Mouse (Mus musculus): ENCODE measurements at regions not wholly inside any gene's neighbourhood (a gene's known extent, or its start where the extent isn't known, plus 50 kb on each side); places are given as distances from the start of the nearest gene placed in this dataset.
A peak's percentile ranks its signal among the peaks of the same experiment; 100 is the strongest.

DNA sequence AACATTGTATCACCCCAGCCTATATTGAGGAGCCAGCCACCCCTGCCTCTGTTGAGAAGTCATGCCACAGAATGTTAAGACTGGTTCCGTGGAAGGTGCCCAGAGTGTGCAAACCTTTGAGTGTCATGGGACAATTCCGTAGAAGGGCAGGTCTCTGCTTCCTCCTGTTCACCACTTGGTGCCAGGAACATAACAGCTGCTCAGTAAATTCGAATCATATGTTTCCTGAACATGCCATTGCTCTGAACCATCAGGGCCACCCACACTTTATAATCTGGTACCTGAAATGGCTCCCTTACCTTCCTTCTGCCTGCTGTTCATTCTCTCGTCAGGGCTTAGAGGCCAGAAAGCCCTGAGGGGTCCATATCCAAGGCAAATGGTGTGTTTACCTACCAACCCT, 273.0 kb upstream of the 4930535I16Rik start:
- DNase-seq (ENCODE audit: low read depth, low spot score), result no peak
- Histone ChIP-seq H3K27me3 (ENCODE audit: control insufficient read depth, insufficient read depth, low read length, poor library complexity, severe bottlenecking) (no peaks in the 10 kb centered on the region), H3K36me3 (ENCODE audit: control insufficient read depth, insufficient read depth, low read length, poor library complexity, severe bottlenecking) (no peaks in the 10 kb centered on the region)

DNA sequence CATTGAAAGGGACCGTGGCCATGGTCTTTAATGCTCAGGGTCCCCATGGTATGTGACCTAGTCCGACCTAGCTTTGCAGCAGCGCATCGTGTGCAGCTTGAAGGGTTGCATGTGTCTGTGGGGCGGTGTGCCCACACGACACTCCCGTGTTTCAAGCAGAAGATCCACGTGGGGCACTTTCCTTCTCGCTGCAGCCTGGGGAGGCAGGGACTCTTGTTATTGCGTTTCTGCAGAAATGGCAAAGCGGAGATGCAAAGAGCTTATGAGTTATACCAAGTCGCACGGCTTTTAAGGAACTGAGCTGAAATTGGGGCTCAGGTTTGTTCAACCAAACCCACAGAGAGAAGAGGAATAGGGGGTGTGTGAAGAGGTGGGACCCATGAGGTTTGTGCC, 272.2 kb upstream of the 4930535I16Rik start:
- no peak for DNase-seq (ENCODE audit: low read depth, low spot score)

DNA sequence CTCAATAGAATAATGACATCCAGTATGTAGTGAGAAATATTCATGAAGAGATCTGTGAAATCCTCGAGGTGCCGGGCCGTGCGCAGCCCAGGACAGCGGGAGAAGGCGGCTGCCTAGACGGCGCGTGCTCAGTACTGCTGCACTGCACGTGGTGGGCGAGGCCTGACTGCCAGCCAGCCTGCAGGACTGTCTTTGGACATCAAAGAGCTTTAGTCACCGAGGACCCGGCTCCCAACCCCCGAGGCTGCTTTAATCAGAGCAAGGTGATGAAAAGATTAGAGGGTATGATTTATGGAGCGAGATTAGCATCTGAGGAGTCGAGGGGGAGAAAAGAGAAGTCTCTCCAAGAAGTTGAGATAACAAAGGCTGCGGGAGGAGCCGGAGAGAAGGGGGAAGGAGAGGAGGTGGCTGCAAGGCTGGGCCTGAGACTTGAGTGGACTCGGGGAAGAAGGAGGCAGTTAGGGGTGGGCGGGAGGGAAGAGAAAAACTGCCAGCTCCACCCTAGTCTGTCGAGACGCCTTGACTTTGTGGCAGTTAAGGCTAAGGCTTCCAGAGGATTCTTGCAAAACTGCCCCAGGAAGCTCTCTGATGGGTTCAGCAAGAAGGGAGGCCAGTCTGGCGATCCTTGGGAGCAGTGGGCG, 271.6 kb upstream of the 4930535I16Rik start:
- H3K27me3 ChIP-seq (ENCODE audit: control insufficient read depth, insufficient read depth, low read length, poor library complexity, severe bottlenecking), result no peaks in the 10 kb centered on the region
- no peak for DNase-seq (ENCODE audit: low read depth, low spot score)
- no peaks in the 10 kb centered on the region for H3K36me3 ChIP-seq (ENCODE audit: control insufficient read depth, insufficient read depth, low read length, poor library complexity, severe bottlenecking)

More for the DNA sequence above, 272.2 kb upstream of the 4930535I16Rik start:
- Histone ChIP-seq H3K27me3 (ENCODE audit: control insufficient read depth, insufficient read depth, low read length, poor library complexity, severe bottlenecking) (no peaks in the 10 kb centered on the region), H3K36me3 (ENCODE audit: control insufficient read depth, insufficient read depth, low read length, poor library complexity, severe bottlenecking) (no peaks in the 10 kb centered on the region)

DNA sequence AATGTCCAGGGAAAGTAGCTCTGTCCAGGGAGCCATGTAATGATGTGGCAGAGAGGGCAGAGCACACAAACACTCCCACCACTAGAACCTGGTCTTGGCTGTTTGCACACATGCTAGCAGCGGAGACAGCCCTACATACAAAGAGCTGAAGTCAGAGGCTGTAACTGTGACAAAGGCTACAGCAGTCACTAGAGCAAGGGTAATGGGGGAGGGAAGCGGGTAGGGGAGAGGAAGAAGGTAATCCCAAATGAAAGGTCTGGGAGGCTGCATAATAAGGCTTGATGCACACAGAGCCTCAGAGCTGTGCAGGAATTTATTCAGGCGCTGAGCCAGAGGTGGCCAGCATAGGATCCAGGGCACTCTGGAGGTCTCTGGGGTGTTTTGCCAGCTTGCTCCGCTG, 269.3 kb upstream of the 4930535I16Rik start:
- H3K27me3 ChIP-seq (ENCODE audit: control insufficient read depth, insufficient read depth, low read length, poor library complexity, severe bottlenecking), result no peaks in the 10 kb centered on the region
- H3K36me3 ChIP-seq (ENCODE audit: control insufficient read depth, insufficient read depth, low read length, poor library complexity, severe bottlenecking), result no peaks in the 10 kb centered on the region
- DNase-seq (ENCODE audit: low read depth, low spot score), result no peak

DNA sequence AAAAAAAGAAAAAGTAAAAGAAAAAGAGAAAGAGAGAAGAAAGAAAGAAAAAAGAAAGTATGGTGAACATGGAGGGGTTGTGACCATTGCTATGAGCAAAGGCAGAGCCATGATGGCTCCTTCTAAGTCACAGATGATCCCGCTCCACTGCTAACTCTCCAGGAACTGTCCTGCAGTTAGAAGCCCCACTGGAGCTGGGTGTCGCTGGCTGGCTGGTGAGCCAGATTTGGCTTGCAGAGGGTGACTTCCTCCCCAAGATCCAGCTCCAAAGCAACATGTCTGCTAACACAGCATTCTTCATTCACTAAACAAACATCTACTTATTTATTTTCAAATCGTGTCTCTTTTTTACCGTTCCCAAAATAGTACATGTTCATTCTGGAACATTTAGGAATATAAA, 263.5 kb upstream of the 4930535I16Rik start:
- no peaks in the 10 kb centered on the region for H3K36me3 ChIP-seq (ENCODE audit: control insufficient read depth, insufficient read depth, low read length, poor library complexity, severe bottlenecking)
- no peaks in the 10 kb centered on the region for H3K27me3 ChIP-seq (ENCODE audit: control insufficient read depth, insufficient read depth, low read length, poor library complexity, severe bottlenecking)
- no peak for DNase-seq (ENCODE audit: low read depth, low spot score)

DNA sequence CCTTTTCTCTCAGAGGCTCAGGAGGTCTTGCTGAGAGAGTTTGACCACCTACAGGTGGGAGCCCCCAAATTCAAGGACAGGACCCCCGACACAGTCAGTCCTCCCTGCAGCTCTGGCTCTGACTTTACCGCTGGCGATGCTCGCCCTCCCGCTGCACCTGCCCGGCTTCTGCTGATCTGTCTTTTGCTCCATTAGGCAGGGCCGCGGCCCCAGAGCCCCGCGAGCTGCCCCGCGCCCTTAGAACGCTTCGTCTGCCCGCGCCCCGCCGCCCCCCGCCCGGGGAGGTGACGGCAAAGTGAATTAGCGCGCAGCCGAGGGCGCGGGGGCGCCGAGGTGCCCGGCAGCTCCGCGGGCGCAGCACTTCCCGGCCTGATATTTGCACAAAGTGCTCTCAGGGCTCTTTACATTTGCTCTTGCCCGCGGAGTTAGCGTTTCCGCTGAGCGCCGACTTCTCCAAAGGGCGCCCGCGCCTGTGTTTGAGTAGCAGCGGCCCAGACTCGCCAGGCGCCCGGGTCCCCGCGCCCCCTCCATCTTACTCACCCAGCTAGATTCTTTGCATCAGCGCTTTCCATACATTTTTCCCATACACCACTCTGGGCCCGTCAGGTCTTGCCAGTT, 260.7 kb upstream of the 4930535I16Rik start:
- Histone ChIP-seq H3K27me3 (ENCODE audit: control insufficient read depth, insufficient read depth, low read length, poor library complexity, severe bottlenecking) (no peaks in the 10 kb centered on the region), H3K36me3 (ENCODE audit: control insufficient read depth, insufficient read depth, low read length, poor library complexity, severe bottlenecking) (no peaks in the 10 kb centered on the region)
- DNase-seq (ENCODE audit: low read depth, low spot score), result no peak

DNA sequence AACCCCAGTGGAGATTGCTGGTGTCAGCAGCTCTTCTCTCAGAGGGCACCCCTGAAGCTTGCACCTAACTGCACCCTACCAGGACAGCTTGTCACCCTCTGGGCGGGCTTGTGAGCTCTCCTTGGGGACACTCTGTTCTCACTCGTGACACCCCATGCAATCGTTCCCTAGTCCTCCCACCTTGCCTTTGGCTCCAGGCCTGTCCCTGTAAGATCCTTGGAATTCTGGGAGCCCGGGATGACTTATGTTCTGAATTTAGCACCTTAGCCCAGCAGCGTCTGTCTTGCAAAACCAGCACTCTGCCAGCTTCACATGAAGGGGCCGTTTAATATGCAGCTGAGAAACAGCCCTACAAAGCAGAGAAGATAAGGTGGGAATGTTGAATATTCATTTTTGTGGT, 257.7 kb upstream of the 4930535I16Rik start:
- H3K27me3 ChIP-seq (ENCODE audit: control insufficient read depth, insufficient read depth, low read length, poor library complexity, severe bottlenecking), result no peaks in the 10 kb centered on the region
- no peaks in the 10 kb centered on the region for H3K36me3 ChIP-seq (ENCODE audit: control insufficient read depth, insufficient read depth, low read length, poor library complexity, severe bottlenecking)
- no peak for DNase-seq (ENCODE audit: low read depth, low spot score)

DNA sequence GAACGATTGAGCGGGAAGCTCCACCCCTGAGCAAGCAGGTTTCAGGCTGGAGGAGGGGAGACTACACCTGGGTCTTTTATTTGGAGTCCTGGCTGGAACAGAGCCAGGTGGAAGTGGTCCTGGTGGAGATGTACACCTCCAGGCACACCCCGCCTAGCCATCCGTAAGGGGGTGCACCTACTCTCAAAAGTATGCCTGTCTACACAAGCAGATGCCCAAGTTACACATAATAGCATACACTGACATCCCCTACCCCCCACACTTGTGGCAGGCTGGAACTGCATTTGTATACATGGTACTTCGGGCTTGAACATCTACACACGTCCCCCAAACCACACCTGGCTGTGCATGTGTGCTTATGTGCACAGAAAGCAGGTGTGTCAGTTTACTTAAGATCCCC, 236.8 kb upstream of the 4930535I16Rik start:
- Histone ChIP-seq H3K36me3 (ENCODE audit: control insufficient read depth, insufficient read depth, low read length, poor library complexity, severe bottlenecking) (no peaks in the 10 kb centered on the region), H3K27me3 (ENCODE audit: control insufficient read depth, insufficient read depth, low read length, poor library complexity, severe bottlenecking) (peaks cover 2% of the 10 kb centered on the region; the same call in 1 of the 2 replicates)
- DNase-seq (ENCODE audit: low read depth, low spot score), result no peak

DNA sequence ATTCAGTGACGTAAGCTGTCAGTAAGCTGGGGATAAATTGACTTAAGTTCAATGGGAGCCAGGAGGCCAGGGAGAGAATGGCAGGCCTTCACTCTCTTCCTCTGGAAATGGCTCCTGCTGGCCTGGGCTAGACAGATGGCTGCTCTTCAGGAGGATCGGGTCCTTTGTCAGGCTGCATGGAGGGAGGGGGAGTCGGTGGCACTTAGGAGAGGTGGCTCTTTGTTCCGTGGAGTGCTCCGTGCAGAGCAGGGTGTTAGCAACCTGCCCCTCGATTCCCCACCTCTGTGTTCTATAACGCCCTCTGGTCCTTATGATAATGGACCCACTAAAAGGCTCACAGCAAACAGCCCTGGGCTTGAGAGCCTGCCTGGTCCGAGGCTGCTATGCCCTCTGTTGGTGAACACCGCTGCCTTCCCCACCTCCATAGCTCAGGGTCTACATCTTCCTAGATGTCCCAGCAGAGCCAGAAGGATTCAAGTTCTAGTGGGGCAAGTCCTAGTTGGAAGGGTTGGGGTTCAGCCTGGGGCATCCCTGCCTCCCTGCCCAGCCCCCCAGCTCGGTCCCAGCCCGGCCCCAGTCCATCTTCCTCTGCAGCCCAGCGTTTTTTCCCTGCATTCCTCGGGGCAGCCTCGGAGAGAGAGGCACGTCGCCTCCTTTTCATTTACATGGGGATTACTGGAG, 232.1 kb upstream of the 4930535I16Rik start:
- H3K36me3 ChIP-seq (ENCODE audit: control insufficient read depth, insufficient read depth, low read length, poor library complexity, severe bottlenecking), result no peaks in the 10 kb centered on the region
- peaks cover 2% of the 10 kb centered on the region; the same call in 1 of the 2 replicates for H3K27me3 ChIP-seq (ENCODE audit: control insufficient read depth, insufficient read depth, low read length, poor library complexity, severe bottlenecking)
- DNase-seq (ENCODE audit: low read depth, low spot score), result no peak

DNA sequence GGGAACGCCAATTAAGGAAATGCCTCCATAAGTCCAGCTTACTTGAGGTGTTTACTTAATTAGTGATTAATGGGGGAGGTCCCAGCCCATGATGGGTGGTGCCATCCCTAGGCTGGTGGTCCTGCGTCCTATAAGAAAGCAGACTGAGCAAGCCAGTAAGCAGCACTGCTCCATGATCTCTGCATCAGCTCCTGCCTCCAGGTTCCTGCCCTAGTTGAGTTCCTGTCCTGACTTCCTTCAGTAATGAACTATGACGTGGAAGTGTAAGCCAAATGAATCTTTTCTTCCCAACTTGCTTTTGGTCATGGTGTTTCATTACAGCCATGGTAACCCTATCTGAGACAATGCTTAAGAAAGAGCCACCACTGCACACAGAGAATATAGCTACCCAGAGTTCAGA, 231.2 kb upstream of the 4930535I16Rik start:
- H3K27me3 ChIP-seq (ENCODE audit: control insufficient read depth, insufficient read depth, low read length, poor library complexity, severe bottlenecking), result peaks cover 2% of the 10 kb centered on the region; the same call in 1 of the 2 replicates
- H3K36me3 ChIP-seq (ENCODE audit: control insufficient read depth, insufficient read depth, low read length, poor library complexity, severe bottlenecking), result no peaks in the 10 kb centered on the region
- no peak for DNase-seq (ENCODE audit: low read depth, low spot score)

DNA sequence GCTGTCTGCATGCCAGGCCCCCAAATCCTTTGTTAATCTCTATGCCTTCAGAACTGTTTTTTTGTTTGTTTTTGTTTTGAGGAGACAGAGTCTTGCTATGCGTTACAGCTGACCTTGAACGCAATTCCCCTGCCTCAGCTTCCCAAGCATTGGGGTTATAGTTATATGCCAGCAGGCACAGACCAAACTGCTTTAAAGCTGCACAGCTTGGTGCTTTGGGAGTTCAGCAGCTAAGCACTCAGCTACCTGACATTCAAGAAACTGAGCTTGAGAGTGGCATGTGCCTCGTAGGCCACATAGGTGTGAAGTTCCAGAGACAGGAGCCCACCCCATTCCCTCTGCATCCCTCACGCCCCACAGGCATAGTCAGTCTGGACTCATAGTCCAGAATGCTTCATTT, 229.5 kb upstream of the 4930535I16Rik start:
- H3K27me3 ChIP-seq (ENCODE audit: control insufficient read depth, insufficient read depth, low read length, poor library complexity, severe bottlenecking), result peaks cover 2% of the 10 kb centered on the region; the same call in 1 of the 2 replicates
- no peak for DNase-seq (ENCODE audit: low read depth, low spot score)
- no peaks in the 10 kb centered on the region for H3K36me3 ChIP-seq (ENCODE audit: control insufficient read depth, insufficient read depth, low read length, poor library complexity, severe bottlenecking)

DNA sequence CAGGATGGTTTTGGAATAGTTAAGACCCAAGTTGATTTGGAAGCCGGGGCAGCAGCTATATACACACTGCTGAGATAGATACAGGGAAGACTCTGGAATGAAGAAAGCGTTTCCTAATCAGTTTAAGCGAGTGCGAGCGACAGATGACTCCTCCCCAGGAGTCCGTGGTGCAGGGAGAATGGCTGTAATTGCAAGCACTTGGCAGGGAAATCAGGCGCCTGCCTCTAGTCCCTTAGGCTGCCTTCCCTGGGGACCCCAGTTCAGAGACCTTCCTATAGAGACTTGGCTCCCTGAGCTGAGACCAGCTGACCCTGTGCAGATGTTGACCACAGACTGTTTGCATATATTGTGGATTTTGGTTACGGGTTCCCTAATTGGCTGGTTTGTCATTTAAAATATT, 228.3 kb upstream of the 4930535I16Rik start:
- DNase-seq (ENCODE audit: low read depth, low spot score), result no peak
- Histone ChIP-seq H3K36me3 (ENCODE audit: control insufficient read depth, insufficient read depth, low read length, poor library complexity, severe bottlenecking) (no peaks in the 10 kb centered on the region), H3K27me3 (ENCODE audit: control insufficient read depth, insufficient read depth, low read length, poor library complexity, severe bottlenecking) (peaks cover 2% of the 10 kb centered on the region; the same call in 1 of the 2 replicates)

DNA sequence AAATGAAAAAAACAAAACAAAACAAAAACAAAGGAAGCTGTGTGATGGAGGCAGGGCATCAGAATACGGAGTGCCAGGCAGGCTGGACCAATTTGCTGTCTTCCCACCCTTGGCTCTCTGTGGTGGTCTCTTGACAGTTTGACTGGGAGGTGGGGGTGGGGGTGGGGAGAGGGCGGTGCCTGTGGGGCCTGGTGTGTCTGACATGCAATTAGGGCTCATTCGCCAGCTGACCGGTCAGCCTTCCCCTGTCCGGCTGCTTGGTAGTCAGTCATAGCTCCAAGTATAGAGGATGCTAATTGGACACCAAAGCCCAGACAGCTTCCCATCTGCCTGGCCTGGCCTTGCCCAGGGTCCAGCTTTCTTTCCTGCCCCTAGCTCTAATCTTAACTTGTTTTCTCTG, 225.8 kb upstream of the 4930535I16Rik start:
- no peak for DNase-seq (ENCODE audit: low read depth, low spot score)
- H3K27me3 ChIP-seq (ENCODE audit: control insufficient read depth, insufficient read depth, low read length, poor library complexity, severe bottlenecking), result no peaks in the 10 kb centered on the region
- no peaks in the 10 kb centered on the region for H3K36me3 ChIP-seq (ENCODE audit: control insufficient read depth, insufficient read depth, low read length, poor library complexity, severe bottlenecking)

DNA sequence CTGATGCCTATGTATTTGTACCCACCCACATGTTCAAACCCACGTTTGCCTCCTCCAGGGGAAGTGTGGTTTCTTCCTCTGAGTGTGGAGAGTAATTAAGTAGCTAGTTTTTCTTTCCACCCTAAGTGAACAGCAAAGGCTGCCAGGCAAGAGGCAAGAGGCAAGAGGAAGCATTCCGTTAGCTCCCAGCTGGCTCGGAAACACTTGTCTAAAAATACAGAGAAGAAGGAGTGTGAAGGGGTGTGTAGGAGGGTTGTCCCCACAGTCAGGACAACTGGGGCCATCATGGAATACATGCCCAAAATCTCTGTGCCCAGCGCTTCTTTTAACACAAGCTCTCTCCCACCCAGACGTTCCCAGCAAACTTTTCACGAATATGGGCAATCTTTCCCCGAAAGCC, 225.4 kb upstream of the 4930535I16Rik start:
- Histone ChIP-seq H3K27me3 (ENCODE audit: control insufficient read depth, insufficient read depth, low read length, poor library complexity, severe bottlenecking) (no peaks in the 10 kb centered on the region), H3K36me3 (ENCODE audit: control insufficient read depth, insufficient read depth, low read length, poor library complexity, severe bottlenecking) (no peaks in the 10 kb centered on the region)
- DNase-seq (ENCODE audit: low read depth, low spot score), result no peak

DNA sequence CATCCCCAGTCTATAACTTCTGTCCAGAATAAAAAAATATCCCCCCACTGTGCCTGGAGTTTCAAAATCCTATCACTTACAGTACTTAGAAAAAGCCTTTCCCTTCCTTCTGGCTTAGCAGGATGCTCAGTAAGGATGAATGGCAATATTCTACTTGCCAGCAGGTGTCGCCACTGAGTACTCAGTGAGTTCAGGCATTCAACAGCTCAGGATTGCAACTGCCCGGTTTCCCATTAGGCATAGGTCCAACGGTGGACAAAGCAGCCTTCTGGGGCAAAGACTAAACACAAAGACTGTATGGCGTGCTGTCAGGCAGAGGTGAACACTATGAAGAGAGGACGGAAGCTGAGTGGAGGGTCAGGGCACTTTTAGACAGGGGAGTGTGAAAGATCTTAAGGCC, 224.3 kb upstream of the 4930535I16Rik start:
- H3K36me3 ChIP-seq (ENCODE audit: control insufficient read depth, insufficient read depth, low read length, poor library complexity, severe bottlenecking), result no peaks in the 10 kb centered on the region
- DNase-seq (ENCODE audit: low read depth, low spot score), result peak; percentile 68
- H3K27me3 ChIP-seq (ENCODE audit: control insufficient read depth, insufficient read depth, low read length, poor library complexity, severe bottlenecking), result no peaks in the 10 kb centered on the region

Data from splenic B cell, adult 2 months (primary cell).